Mouse (Mus musculus): Measurements from ENCODE around the gene Cers3. TPM values are rescaled to one million over a fixed set of nuclear protein-coding genes. Genes with fewer than 3 reads are reported as not detected.
A peak's percentile ranks its signal among the peaks of the same experiment; 100 is the strongest.

Cers3 gene
- polyA plus RNA-seq, 1 experiment from 2014 or later, result 0.60 TPM

DNA sequence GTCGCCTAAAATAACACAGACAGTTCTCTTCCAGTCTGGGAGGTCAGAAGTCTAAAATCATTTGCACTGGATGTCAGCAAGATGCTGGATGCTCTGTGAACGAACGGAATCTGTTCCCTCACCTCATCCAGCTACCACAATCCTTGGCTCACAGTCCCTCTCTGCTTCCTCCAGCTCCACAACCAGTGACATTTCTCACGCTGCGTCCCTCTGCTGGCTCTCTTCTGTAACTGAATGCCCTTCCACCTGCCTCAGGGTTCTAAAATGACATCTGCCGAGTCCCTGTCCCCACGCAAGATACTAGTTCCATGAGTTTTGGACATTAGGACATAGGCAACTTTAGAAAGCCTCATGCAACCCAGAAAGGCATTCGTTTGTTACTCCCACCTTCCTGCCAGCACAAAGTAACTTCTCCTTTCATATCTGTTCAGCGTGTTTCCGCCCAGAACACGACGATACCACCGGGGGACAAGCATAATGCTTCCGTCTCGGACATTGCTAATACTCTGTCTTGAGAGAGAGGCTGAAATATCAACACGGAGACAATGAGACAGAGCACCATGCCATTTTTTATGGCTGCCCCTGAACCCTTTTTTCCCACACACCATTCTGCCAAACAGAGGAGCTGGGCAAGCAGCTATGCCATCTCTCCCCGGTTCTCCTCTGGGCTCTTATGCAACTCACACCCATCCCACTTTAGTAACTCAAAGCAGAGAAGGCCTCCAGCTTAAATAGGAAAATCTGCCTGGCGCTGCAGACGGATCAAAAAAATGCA is 123.8 kb downstream of the Cers3 start:
- H3K27me3 ChIP-seq (replicated peaks; ENCODE audit: control insufficient read depth, insufficient read depth, low read length), result no peaks in the 10 kb centered on the region

GRCm38 (mm10) chr7:66867719-66868501 is 124.6 kb downstream of the Cers3 start:
- H3K36me3 ChIP-seq (ENCODE audit: control insufficient read depth, insufficient read depth), result no peaks in the 10 kb centered on the region
- 27% methylated on average over 13 of the region's 13 CpGs for WGBS
- H3K4me3 ChIP-seq (replicated peaks; ENCODE audit: low read length), result no peak overlapping the region
- no peak overlapping the region for H3K4me2 ChIP-seq (ENCODE audit: low read length)
- H3K4me1 ChIP-seq (replicated peaks; ENCODE audit: control insufficient read depth, insufficient read depth, low read length), result peaks cover 16% of the 10 kb centered on the region
- H3K27ac ChIP-seq (ENCODE audit: low read length), result peak overlapping the region; percentile 30
- no peak overlapping the region for H3K9ac ChIP-seq (replicated peaks; ENCODE audit: low read depth, low read length)
- no peaks in the 10 kb centered on the region for H3K27me3 ChIP-seq (replicated peaks; ENCODE audit: control insufficient read depth, insufficient read depth, low read length)
- H3K9me3 ChIP-seq (ENCODE audit: control insufficient read depth, low read length), result no peaks in the 10 kb centered on the region
- peak; percentile 59 for ATAC-seq

More for the DNA sequence above, 123.8 kb downstream of the Cers3 start:
- H3K9me3 ChIP-seq (ENCODE audit: control insufficient read depth, low read length), result no peaks in the 10 kb centered on the region
- WGBS, result 74% methylated on average over 19 of the region's 19 CpGs
- H3K36me3 ChIP-seq (ENCODE audit: control insufficient read depth, insufficient read depth), result no peaks in the 10 kb centered on the region
- no peak overlapping the region for H3K4me2 ChIP-seq (ENCODE audit: low read length)
- H3K4me3 ChIP-seq (replicated peaks; ENCODE audit: low read length), result no peak overlapping the region
- H3K9ac ChIP-seq (replicated peaks; ENCODE audit: low read depth, low read length), result no peak overlapping the region
- peaks cover 16% of the 10 kb centered on the region for H3K4me1 ChIP-seq (replicated peaks; ENCODE audit: control insufficient read depth, insufficient read depth, low read length)
- ATAC-seq, result no peak
- H3K27ac ChIP-seq (ENCODE audit: low read length), result peak overlapping the region; percentile 16

DNA sequence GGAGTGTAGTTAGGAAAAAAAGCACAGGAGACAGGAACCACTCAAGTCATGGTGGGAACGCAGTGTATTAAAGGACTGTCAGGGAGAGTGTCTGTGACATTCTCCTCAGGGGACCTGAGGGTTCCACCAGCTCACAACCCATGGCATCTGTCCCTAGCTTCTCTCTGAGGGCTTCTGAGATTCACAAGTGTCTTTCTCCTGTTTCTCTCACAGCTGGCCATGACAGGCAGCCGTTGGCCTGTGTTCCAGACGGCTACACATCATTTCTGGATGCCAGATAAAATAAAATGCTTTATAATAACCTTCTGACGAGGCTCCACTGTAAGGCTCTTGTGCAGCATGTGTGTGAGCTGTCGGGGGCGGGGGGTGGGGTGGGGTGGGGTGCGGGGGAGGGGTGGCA is 128.2 kb downstream of the Cers3 start:
- WGBS, result 57% methylated on average over 7 of the region's 7 CpGs
- no peaks in the 10 kb centered on the region for H3K36me3 ChIP-seq (ENCODE audit: control insufficient read depth, insufficient read depth)
- ATAC-seq, result no peak
- peaks cover 16% of the 10 kb centered on the region for H3K4me1 ChIP-seq (replicated peaks; ENCODE audit: control insufficient read depth, insufficient read depth, low read length)
- no peak overlapping the region for H3K4me2 ChIP-seq (ENCODE audit: low read length)
- no peaks in the 10 kb centered on the region; the same call in 1 of the 2 replicates for H3K9me3 ChIP-seq (ENCODE audit: control insufficient read depth, low read length)
- no peaks in the 10 kb centered on the region for H3K27me3 ChIP-seq (replicated peaks; ENCODE audit: control insufficient read depth, insufficient read depth, low read length)
- no peak overlapping the region for H3K27ac ChIP-seq (ENCODE audit: low read length)
- H3K4me3 ChIP-seq (replicated peaks; ENCODE audit: low read length), result no peak overlapping the region
- H3K9ac ChIP-seq (replicated peaks; ENCODE audit: low read depth, low read length), result no peak overlapping the region

- 68% methylated on average over 14 of the region's 14 CpGs for WGBS
- Histone ChIP-seq H3K4me1 (replicated peaks; ENCODE audit: control insufficient read depth, insufficient read depth, low read length) (peaks cover 16% of the 10 kb centered on the region), H3K36me3 (ENCODE audit: control insufficient read depth, insufficient read depth) (no peaks in the 10 kb centered on the region), H3K9ac (replicated peaks; ENCODE audit: low read depth, low read length) (no peak overlapping the region), H3K4me2 (ENCODE audit: low read length) (no peak overlapping the region), H3K27me3 (replicated peaks; ENCODE audit: control insufficient read depth, insufficient read depth, low read length) (no peaks in the 10 kb centered on the region), H3K4me3 (replicated peaks; ENCODE audit: low read length) (no peak overlapping the region), H3K9me3 (ENCODE audit: control insufficient read depth, low read length) (no peaks in the 10 kb centered on the region; the same call in 1 of the 2 replicates), H3K27ac (ENCODE audit: low read length) (no peak overlapping the region)
- peak; percentile 49 for ATAC-seq
Measured at GRCm38 (mm10) chr7:66871940-66872511, 128.7 kb downstream of the Cers3 start.

DNA sequence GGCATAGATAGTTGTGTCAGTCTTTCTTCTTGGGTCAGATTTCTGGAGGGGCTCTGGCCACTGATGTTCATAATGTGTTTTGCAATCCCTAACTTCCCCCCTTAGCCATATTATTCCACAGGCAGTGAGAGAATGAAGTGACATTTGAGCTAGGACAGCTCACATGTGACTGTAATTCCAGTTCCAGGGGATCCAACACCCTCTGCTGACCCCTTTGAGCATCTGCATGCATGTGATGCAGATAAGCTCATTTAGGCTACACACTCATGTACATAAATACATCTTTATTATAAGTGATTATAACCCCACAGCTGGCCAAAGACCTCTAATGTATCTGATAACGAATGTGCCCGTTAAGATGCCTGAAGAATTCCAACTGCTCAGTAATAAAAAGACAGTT is 129.9 kb downstream of the Cers3 start:
- 62% methylated on average over 2 of the region's 2 CpGs for WGBS

More for the DNA sequence above, 129.9 kb downstream of the Cers3 start:
- H3K27ac ChIP-seq (ENCODE audit: low read length), result no peak overlapping the region
- ATAC-seq, result no peak
- no peaks in the 10 kb centered on the region for H3K36me3 ChIP-seq (ENCODE audit: control insufficient read depth, insufficient read depth)
- H3K9me3 ChIP-seq (ENCODE audit: control insufficient read depth, low read length), result no peaks in the 10 kb centered on the region; the same call in 1 of the 2 replicates
- no peaks in the 10 kb centered on the region for H3K27me3 ChIP-seq (replicated peaks; ENCODE audit: control insufficient read depth, insufficient read depth, low read length)
- no peak overlapping the region for H3K9ac ChIP-seq (replicated peaks; ENCODE audit: low read depth, low read length)
- H3K4me2 ChIP-seq (ENCODE audit: low read length), result no peak overlapping the region
- H3K4me1 ChIP-seq (replicated peaks; ENCODE audit: control insufficient read depth, insufficient read depth, low read length), result peaks cover 6% of the 10 kb centered on the region
- H3K4me3 ChIP-seq (replicated peaks; ENCODE audit: low read length), result no peak overlapping the region

Other genes with a start within 250 kb of the Cers3 start
- 18.6 and 19.5 TPM in 2 replicates for gene Asb7, start 53.9 kb upstream of the Cers3 start, polyA plus RNA-seq (2015; fragmentation: Nextera tagmentation; extraction: Ambion mirVana)
- 24.5 and 26.8 TPM in 2 replicates for gene Lins1, start 53.6 kb upstream of the Cers3 start, polyA plus RNA-seq (2015; fragmentation: Nextera tagmentation; extraction: Ambion mirVana)
- 2.0 and 3.7 TPM in 2 replicates for gene Adamts17, start 96.2 kb downstream of the Cers3 start, polyA plus RNA-seq (2015; fragmentation: Nextera tagmentation; extraction: Ambion mirVana)